Mouse (Mus musculus): ENCODE data around the gene Nell2.

The Nell2 gene

DNA sequence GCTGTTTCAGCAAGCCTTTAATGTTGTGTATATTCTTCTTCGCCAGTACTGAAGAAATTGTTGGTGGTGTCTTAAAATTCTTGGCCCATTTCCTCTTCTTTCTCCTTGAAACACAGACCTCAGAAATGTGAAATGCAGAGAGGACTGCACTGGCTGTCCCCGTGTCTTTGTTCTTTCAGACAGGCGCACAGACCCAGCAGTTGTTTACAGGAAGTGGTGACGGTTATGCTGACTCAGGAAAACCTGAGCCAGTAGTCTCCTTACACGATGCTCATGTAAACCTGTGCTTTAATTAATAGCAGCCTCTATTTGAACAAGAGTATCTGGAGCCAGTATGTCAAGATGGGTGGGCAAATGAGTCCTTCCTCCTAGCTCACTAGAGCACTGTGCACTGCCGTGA, 61.2 kb downstream of the Nell2 start:
- DNase-seq = peak; percentile 46

DNA sequence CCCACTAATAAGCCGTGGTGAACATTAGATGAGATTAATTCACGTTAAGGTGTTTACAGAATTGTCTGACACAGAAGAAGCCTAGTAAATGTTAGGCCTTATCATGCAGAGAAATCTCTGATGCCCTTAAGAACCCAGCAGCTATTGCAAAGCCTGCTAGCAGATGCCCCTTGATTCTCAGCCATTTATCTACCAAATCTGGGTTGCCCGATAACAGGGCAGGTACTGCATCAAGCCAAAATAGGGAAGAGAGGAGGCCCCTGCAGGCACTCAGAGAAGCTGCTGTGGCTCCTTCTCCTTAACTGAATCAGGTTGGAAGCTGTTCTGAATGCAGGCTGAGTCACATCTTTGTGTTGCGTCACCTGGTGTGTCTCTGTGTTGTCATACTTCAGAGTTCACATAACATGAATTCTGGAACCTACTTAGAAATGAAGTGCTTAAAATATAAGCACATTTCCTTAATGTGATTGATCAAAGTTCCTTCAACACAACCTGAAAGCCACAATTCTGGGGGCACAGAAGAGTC, 68.3 kb downstream of the Nell2 start:
- no peak for DNase-seq

DNA sequence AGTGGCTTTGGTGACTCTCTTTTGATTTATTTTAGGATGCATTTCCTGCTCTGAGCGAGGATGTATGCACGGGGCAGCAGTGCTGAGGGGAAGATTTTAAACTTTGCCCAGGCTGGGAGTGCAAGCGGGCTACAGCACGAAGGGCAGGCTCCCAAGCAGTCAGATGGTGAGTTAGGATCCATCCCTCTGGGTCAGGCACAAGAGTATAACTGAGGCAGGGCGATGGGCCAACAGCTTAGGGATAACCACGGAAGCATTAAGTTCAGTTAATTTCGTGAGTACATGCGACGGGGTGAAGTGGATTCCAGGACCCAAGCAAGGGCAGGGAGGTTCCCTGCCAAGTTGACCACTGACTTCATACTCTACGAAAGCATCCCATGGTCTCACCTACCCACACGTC, 83.8 kb downstream of the Nell2 start:
- no peak for DNase-seq

DNA sequence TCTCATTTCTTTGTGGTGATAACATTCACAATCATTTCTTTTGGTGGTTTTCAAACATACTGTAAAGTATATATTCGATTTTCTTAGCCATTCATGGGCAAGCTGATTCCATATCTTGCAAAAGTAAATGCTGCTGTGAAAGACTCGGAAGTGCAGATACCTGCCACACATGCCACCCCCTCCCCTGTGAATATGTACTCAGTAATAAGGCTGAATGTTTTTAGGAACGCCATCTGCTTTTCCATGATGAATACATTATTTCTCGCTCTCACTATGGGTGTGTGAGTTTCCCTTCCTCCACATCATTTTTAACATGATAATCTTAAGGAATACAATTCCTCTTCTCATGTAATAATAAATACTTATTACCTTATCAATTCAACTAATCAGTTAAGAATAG, 90.6 kb downstream of the Nell2 start:
- DNase-seq = no peak

DNA sequence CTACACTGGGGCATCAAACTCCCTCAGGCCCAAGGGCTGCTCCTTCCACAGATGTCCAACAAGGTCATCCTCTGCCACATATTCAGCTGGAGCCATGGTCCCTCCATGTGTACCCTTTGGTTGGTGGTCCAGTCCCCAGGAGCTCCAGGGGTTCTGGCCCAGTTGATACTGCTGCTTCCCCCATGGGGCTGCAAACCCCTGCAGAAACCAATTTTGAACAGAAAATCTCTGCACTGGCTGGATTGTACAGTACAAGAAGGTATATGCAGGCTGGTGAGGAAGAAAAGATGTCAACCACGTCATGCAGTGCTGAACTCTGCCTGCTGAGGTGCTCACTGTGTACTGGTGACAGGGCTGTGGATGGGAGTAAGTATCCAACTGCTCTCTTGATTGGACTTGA, 92.1 kb downstream of the Nell2 start:
- DNase-seq = no peak

DNA sequence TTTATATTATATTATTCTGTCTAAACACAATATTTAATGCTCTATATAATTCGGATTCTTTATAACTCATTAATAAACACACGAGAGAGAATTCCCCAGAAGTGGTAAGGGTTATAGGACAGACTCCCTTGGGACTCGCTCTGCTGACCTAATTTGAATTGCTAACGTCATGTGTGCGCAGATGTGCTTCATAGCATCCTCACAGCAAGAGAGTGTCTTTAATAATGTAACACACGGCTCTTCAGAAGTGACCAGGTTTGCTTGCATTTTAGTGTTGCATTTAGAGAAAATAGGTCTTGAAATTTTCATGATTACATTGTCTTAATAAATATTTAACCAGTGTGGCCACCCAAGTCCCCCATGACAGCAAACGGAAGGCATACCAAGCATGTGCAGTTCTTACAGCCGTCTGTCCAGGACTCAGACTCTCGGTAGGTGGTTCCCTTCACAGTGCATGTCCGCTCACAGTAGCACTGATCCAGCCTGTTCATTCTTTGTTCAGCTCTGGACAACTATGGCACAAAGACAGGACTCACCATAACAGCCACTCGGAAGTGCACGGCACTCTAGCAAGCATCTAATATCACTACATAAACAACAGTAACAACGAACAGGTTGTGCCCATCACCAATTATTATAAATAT, 97.1 kb downstream of the Nell2 start:
- no peak for DNase-seq

DNA sequence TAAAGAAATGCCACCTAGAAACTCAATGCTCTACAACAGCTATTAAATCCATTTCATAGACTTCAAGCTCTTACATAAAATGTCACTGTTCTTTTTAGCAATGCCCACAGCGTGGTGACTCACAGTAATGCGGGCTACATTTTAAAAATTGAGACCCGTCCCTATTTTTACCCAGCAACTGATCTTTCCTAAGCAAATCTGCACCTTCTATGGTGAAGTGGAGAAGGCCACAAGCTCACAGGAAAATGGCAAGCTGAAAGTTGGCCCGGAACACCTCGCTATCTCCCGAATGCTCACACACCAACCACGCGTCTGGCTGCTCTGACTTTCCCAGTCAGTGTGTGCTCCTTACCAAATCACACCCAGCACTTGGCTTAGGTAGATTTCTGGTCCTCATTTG, 98.4 kb downstream of the Nell2 start:
- no peak for DNase-seq

DNA sequence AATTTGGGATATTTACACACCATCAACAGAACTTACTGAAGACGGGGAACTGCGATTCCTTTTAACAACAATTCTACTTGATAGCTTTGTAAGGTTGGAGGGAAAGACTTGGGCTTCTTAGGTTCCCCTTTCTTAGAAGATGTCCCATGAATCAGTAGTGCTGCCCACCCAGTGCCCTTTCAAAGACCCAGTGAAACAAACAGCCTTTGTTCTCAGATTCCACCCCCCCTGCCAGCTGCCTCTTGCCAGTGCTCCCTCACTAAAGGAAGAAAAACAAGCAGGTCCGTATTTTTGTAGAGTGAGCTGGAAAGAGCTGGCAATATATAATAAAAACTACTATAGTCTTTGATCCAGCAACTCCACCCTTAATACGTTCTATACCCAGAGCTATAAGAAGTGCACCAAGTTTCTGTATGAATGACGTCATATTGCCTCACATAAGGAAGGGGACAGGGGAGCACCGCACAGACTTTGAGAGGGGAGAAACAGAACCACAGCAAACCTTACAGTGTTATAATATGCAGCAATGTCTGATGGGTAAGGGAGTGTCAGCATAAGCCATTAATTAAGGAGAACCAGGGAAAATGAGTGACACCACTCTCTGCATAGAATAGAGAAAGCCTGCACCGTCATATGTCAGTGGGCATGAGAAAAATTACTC, 100.2 kb downstream of the Nell2 start:
- no peak for DNase-seq

DNA sequence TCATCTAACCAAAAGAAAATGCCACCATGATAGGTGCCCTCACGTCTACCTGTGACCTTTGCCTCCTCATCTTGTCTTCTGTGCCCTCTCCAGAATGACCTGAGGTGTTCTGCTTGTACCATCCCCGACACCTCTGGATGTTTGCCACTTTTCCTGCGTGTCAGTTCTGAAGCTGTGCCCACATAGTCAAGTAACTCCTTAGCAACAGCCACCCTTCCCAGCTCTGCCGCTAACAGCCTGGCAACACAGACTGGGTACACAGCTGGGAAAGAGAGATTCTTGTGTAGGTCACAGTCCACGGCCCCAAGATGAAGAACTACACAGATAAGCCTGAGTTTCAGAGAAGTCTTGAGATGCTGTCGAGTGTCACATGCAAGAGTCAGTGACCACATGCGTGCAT, 103.3 kb downstream of the Nell2 start:
- DNase-seq = no peak

DNA sequence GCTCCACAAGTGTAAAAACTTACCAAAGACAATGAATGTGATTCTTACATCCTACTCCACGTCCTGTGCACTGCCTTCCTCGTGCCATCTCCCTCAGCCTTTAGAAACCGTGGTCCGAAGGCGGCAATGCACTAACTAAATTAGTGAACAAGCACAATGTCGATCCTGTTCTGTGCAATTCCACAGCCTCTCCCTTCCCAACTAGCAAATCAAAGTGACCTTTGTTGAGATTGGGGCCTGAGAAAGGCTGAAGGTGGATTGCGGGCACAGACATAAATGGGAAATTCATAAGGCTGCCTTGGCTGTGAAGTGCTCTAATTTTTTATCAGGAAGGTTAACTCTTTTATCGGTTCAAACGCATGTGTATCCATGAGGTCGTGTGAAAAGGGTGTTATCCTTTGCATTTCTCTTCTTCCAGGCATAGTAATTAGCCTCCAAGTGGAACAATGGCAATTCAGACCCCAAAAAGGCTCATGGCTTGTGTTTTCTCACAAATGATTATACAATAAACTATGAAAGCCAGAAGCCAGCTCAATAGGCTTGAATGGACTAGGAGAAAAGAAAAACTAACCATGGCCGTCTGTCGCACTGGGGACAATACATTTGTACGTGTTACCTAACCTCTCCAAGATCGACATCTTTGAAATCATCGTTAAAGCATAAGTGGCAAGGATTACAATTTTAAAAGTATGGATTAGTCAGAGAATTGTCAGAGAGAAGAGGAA, 106.0 kb downstream of the Nell2 start:
- no peak for DNase-seq

DNA sequence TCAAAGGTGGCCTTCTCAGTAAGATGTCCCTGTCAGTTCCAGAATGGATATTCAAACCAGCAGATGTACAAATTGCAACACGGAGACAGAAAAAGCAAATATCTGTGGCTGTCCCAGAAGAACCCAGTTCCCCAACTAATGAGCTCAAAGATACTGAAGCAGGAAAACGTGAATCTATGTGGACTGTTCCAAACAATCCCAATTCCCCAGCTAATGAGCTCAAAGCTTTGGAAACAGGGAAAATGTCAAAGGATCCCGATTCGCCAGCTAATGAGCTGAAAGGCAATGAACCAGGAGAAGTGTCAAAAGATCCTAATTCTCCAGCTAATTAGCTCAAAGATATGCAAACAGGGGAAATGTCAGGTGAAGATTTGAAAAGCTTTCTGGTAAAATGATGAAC, 109.7 kb downstream of the Nell2 start:
- no peak for DNase-seq

DNA sequence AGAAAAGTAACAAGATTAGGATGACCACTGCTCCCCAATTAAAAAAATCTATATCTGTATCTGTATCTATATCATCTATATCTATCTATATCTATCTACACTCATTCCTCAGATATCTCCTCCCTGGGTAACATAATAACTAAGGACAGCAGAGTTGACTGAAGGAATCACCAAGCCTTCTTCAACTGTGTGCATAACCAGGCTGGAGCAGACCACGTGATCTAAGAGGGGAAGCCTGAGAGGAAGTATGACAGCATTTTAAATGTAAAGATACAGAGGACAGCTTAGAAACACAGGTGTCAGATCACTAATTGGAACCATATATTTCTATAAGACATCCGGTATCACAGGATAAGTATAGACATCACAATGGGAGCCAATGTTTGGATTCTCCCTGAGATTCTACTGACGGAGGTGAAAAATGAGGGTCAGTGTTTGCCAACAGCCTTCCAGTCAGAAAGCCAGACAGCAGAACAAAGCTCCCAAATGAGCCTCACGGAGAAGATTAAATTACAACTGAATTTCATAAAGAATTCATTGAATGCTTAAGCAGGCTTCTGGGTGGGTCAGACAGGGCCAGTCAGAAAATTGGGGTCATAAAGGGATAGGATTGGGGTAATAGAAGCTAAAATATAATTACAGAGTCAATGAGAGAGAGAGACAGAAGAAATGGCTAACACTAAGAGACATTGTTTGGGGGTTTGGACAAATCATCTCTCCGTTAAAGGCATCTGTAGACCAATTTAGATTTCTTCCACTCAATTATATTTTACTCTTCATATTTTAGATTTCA, 116.2 kb downstream of the Nell2 start:
- DNase-seq = no peak

DNA sequence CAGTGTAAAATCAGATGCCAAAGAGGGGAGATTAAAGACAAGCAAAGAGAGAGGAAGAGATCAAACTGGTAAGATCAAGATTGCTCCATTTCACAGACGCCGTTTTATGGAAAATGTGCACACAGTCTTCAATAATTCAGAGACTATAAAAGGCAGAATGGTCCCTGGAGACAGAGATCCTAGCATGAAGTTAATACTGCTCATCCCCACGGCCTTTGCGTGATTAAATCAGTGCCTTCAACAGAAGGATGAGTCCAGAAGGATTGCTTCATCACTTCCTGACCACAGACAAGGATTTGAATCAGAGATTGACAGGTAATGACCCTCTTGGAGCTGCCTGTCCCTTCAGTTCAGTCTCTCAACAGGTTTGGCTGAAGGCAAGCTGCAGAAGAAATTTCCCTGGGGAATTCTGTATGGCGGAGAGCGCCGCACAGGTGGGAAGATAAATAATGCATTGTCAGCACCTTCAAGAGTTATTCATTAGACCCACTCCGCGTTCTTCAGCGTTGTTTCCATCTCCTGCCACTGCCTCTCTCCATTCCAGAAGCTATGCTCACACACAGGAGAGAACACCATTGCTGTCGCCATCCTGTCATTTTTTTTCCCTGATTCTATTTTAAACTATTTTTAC, 118.0 kb downstream of the Nell2 start:
- no peak for DNase-seq

DNA sequence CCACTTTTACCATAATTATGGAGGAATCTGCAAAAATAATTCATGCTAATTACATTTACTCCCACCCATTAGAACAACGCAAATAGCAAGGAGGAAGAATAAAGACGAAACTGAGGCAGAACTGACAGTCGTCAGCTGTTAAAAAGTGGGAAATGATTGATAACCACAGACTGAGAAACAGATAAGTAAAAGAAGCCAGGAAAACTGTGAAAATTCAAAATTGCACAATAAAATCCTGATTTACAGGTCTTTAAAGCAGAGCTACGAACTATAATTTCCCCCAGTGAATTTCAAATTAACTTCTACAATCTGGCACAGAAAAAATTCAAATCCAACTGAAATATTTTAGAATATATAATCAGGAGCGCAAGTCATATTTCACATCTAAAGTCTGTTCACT, 138.0 kb downstream of the Nell2 start:
- no peak for DNase-seq

DNA sequence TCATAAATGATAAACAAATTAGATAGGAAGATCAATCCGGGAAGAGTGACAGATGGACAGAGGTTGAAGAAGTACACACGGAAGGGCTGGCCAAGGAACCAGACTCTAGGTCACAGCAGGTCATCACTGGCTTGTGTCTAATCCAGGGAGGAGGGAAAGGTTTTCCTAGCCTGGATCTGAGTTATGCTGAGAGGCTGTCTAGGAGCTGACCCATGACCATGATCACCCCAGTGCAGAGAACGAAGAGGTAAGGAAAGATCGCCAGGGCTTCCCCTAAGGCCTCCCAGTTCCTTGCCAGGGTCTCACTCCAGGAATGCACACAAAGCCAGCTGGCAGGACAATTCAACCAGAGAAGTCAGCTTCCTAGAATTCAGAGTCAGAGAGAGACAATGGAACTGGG, 139.4 kb downstream of the Nell2 start:
- no peak for DNase-seq

DNA sequence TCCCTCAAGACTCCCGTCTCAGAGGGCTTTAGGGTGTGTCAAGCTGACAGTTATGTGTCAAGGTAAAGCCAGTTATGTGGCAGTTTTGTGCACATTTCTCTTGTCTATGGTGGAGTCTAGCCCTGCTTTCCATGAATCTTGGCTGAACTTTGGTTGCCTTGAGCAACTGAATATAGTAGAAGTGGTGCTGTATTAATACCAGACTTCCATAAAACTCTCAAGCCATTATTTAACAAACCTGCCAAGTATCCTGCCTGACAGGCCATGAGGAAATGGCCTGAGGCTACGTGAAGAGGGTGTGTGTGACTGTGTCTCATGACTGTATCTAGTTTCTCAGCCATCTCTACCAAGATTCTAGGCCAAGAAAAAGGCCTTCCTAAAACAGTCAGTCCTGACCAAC, 147.5 kb downstream of the Nell2 start:
- DNase-seq = no peak

DNA sequence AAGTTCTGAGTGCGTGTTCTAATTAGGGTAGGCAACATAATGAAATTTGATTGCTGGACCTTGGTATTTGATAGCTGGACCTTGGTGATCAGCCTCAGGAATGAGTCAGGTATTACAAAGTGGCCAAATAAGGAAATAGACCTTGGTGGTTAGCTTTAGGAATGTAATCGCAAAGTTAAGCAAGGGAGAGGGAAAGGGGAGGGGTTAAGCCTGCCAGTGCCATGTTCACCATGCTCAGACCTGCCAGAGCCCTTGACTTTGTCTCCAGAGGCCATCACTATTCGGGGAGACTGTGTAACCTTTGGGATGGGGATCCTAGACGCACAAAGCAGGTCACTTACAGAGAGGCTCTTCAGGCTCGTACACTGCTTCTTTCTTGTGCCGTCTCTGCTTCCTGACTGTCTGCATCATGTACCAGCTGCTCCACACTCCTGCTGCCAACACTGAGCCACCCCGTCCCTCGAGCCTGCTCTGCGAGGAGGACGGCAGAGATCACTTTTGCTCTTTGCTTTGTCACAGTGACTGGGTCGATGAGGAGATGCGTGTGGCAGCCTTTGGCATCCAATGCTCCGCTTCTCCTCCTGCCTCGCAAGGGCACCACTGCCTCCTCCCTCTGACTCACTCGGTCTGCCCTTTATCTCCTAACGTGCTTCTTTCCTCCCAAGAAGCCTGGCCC, 157.5 kb downstream of the Nell2 start:
- no peak for DNase-seq

DNA sequence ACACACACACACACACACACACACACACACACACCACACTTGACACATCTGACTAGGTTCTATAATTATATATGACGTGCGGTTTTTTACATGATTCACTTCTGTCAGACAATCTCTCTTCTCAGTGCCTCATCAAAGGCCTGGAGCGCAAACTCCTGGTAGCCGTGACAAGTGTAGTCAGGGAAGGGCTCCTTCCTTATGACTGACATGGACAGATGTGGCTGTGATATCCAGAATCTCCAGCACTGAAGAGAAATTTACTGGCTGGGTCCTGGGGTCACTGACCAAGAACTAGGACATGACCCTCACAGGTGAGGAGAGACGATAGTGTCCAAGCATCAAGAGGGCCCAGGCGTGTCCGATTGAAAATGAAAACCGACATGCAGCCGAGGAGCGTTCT, 160.2 kb downstream of the Nell2 start:
- DNase-seq = no peak

DNA sequence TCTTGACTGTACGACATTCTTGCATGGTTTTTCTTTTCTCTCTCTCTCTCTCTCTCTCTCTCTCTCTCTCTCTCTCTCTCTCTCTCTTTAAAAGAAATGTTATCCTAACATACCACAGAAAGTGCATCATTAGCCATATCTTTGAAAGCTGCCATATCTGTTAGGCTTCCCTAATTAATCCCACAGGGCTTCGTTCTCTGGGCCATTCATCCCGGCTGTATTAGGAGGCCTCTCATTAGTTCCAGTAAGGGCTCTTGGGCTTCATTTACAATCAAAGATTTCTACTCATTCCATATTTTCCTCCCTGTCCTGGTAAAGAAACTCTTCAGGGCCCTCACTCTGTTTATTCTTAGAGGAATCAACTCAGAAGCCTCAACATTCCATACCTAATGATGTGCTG, 161.9 kb downstream of the Nell2 start:
- DNase-seq = no peak

DNA sequence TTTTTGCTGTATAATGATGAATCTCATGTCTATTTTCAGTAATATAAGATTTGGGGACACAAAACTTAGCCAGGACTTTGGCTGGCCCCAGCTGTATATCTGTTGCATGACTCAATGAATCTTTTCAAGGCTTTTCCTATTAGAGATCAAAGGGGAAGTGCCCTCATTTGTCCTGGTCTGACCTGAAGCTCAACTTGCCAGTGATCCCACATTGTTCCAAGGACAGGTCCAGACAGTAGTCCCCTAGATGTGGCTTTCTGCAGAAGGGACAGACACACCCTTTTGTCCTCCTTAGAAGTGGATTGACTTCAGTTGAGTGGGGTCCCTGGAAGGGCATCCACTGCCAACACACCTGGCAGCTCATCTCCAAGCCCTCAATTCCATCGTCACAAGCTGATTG, 173.6 kb downstream of the Nell2 start:
- no peak for DNase-seq

DNA sequence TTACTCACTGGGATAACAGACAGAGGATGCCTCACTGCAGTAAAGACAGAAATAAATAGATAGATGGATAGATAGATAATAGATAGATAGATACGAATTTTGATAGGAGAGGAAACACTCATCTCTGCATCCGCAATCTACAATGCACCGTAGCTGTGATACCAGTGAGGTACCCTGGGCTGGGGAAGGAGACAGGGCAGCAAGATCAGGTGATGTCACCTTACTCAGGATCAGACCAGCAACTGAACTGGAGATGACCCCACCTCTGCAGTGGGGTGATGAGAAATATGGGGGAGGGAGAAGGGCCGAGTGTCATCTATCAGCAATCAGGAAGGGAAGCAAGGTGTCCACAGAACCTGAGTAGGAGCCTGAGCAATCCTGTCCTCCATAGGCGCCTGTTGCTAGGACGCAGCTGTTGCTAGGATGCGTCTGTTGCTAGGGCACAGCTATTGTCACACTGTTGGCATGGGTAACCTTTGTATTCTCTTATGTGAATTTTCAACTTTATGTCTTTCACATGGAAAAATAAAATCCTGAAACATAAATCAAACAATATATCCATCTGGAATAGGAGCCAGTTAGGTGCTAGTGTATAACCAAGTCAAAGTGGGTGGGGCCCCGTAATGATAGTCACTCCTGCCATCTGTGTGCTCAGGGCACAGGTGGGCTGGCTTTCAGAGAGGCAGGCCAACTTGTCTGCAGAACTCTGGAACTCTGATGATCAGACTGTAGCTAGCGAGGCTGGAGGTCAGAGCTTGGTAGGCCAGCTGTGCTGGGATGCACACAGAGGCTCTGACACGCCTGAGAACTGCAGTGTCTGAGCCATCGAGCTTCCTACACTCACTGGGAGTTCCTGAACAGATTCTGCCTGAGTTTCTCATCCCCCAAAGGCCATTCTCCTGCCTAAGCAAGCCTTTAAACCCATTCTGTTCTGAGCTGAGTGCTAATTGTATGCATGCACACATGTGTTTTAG, 193.7 kb downstream of the Nell2 start:
- no peak for DNase-seq

Data from thymus, postnatal 4 days (tissue).